Mouse (Mus musculus) hindbrain, postnatal 0 days (tissue): ENCODE data around the gene Nsl1. TPM values are rescaled to one million over a fixed set of nuclear protein-coding genes. Genes with fewer than 3 reads are reported as not detected.

Experiments used
- ATAC-seq: fragments of 200-750 bp; cut with Nextera tagmentation; 2 replicates; pipeline ENCODE4 v1.8.0; 2017; ENCODE audit warnings: mild to moderate bottlenecking, moderate TSS enrichment, moderate library complexity
- DNase-seq: peaks from one replicate; pipeline ENCODE4 v3.0.0-alpha.2; 2015; ENCODE audit warnings: low spot score
- H3K27ac ChIP-seq: fragments of 300-500 bp; sonication (generic); 2 replicates; pipeline ENCODE4 v1.5.1; 2014; ENCODE audit warnings: mild to moderate bottlenecking
- H3K27me3 ChIP-seq: fragments of 300-500 bp; sonication (generic); 2 replicates; pipeline ENCODE4 v1.6.1; 2014; ENCODE audit warnings: low read length, mixed read lengths; ENCODE audit not compliant: insufficient read depth
- H3K36me3 ChIP-seq: fragments of 300-500 bp; sonication (generic); 2 replicates; pipeline ENCODE4 v1.6.1; 2014; ENCODE audit warnings: low read length, mixed read lengths; ENCODE audit not compliant: insufficient read depth
- H3K4me1 ChIP-seq: fragments of 300-500 bp; sonication (generic); 2 replicates; pipeline ENCODE4 v1.6.1; 2014; ENCODE audit warnings: antibody characterized with exemption, low read length, mixed read lengths; ENCODE audit not compliant: insufficient read depth
- H3K4me2 ChIP-seq: fragments of 300-500 bp; sonication (generic); 2 replicates; pipeline ENCODE4 v1.6.1; 2014; ENCODE audit warnings: low read depth, mild to moderate bottlenecking, low read length, moderate library complexity, mixed read lengths
- H3K4me3 ChIP-seq: fragments of 300-500 bp; sonication (generic); 2 replicates; pipeline ENCODE4 v1.5.1; 2014; ENCODE audit warnings: low read length
- H3K9ac ChIP-seq: fragments of 300-500 bp; sonication (generic); replicated peaks from 2 replicates; pipeline ENCODE4 v1.6.1; 2014; ENCODE audit warnings: mild to moderate bottlenecking, low read length, moderate library complexity, mixed read lengths
- H3K9me3 ChIP-seq: fragments of 300-500 bp; sonication (generic); 2 replicates; pipeline ENCODE4 v1.6.1; 2016; ENCODE audit warnings: low read length, mixed read lengths
- CTCF ChIP-seq: IDR thresholded peaks from 2 replicates; pipeline ENCODE4 v1.5.1; 2016; ENCODE audit warnings: antibody characterized with exemption, control low read depth, low read depth
- WGBS: fragments of 180-500 bp; shearing (Covaris S2); extraction: QIAGEN DNeasy Blood & Tissue Kit; methylation state at CpG from one replicate; pipeline ENCODE4 v1.1.7; 2014; 5-methylcytosine and 5-hydroxymethylcytosine counted together
- polyA plus RNA-seq: library from polyadenylated mRNA; unstranded; fragments of >200 nt; fragmentation: Nextera tagmentation; extraction: Ambion mirVana; gene quantifications from 2 replicates; pipeline ENCODE4 v1.2.1, GENCODE M21; 2015
- total RNA-seq: library from RNA; depleted of rRNA; stranded (reverse); fragments of >200 nt; gene quantifications from 2 replicates; pipeline ENCODE4 v1.2.3, GENCODE M21; 2014

Nsl1 gene
- total and polyA plus RNA-seq, 2 experiments from 2014 or later: 1.2 to 3.2 TPM

- no peak for TF ChIP-seq CTCF
- DNase-seq (no peak), ATAC-seq (no peak)
- no peaks in the 10 kb centered on the region for H3K9me3 ChIP-seq
- no peak overlapping the region for H3K27ac ChIP-seq
- no peak overlapping the region for H3K9ac ChIP-seq
- no peak overlapping the region for H3K4me3 ChIP-seq
- no peaks in the 10 kb centered on the region for H3K4me1 ChIP-seq
- WGBS: 93% methylated on average over 8 of the region's 8 CpGs
- H3K4me2 ChIP-seq: no peak overlapping the region
- no peaks in the 10 kb centered on the region; the same call in 1 of the 2 replicates for H3K36me3 ChIP-seq
- no peaks in the 10 kb centered on the region for H3K27me3 ChIP-seq
Measured at GRCm38 (mm10) chr1:191083230-191083629, 20.4 kb downstream of the Nsl1 start.

- ATAC-seq (no peak), DNase-seq (peak; percentile 68)
- 70% methylated on average over 5 of the region's 5 CpGs for WGBS
- Histone ChIP-seq H3K27me3 (no peaks in the 10 kb centered on the region), H3K9ac (no peak overlapping the region), H3K4me2 (no peak overlapping the region), H3K9me3 (no peaks in the 10 kb centered on the region), H3K36me3 (no peaks in the 10 kb centered on the region; the same call in 1 of the 2 replicates), H3K4me1 (no peaks in the 10 kb centered on the region), H3K27ac (no peak overlapping the region), H3K4me3 (no peak overlapping the region)
- peak; percentile 73 for TF ChIP-seq CTCF
Measured at GRCm38 (mm10) chr1:191084951-191085559, 22.2 kb downstream of the Nsl1 start.

GRCm38 (mm10) chr1:191085597-191085996 lies 22.8 kb downstream of the Nsl1 start:
- Histone ChIP-seq H3K27ac (no peak overlapping the region), H3K27me3 (no peaks in the 10 kb centered on the region), H3K4me3 (no peak overlapping the region), H3K9ac (no peak overlapping the region), H3K9me3 (no peaks in the 10 kb centered on the region), H3K4me1 (no peaks in the 10 kb centered on the region), H3K4me2 (no peak overlapping the region), H3K36me3 (no peaks in the 10 kb centered on the region; the same call in 1 of the 2 replicates)
- ATAC-seq (no peak), DNase-seq (no peak)
- no peak for TF ChIP-seq CTCF
- 71% methylated on average over 12 of the region's 12 CpGs for WGBS

GRCm38 (mm10) chr1:191086304-191086878 lies 23.6 kb downstream of the Nsl1 start:
- DNase-seq (no peak), ATAC-seq (no peak)
- Histone ChIP-seq H3K4me3 (no peak overlapping the region), H3K9ac (no peak overlapping the region), H3K4me1 (no peaks in the 10 kb centered on the region), H3K27me3 (no peaks in the 10 kb centered on the region), H3K27ac (no peak overlapping the region), H3K4me2 (no peak overlapping the region), H3K36me3 (no peaks in the 10 kb centered on the region; the same call in 1 of the 2 replicates), H3K9me3 (no peaks in the 10 kb centered on the region)
- TF ChIP-seq CTCF: no peak
- WGBS: 90% methylated on average over 7 of the region's 7 CpGs

GRCm38 (mm10) chr1:191086960-191087359 lies 24.1 kb downstream of the Nsl1 start:
- Histone ChIP-seq H3K27ac (no peak overlapping the region), H3K9ac (no peak overlapping the region), H3K4me2 (no peak overlapping the region), H3K36me3 (no peaks in the 10 kb centered on the region; the same call in 1 of the 2 replicates), H3K27me3 (no peaks in the 10 kb centered on the region), H3K9me3 (no peaks in the 10 kb centered on the region), H3K4me3 (no peak overlapping the region), H3K4me1 (no peaks in the 10 kb centered on the region)
- no peak for ATAC-seq
- no peak for DNase-seq
- no peak for TF ChIP-seq CTCF
- 74% methylated on average over 8 of the region's 8 CpGs for WGBS

GRCm38 (mm10) chr1:191087955-191088354 lies 25.1 kb downstream of the Nsl1 start:
- TF ChIP-seq CTCF: no peak
- H3K27me3 ChIP-seq: no peaks in the 10 kb centered on the region
- no peak overlapping the region for H3K4me2 ChIP-seq
- ATAC-seq (no peak), DNase-seq (no peak)
- H3K9ac ChIP-seq: no peak overlapping the region
- no peak overlapping the region for H3K4me3 ChIP-seq
- H3K9me3 ChIP-seq: no peaks in the 10 kb centered on the region
- no peak overlapping the region for H3K27ac ChIP-seq
- no peaks in the 10 kb centered on the region for H3K36me3 ChIP-seq
- no peaks in the 10 kb centered on the region for H3K4me1 ChIP-seq
- WGBS: 89% methylated on average over 5 of the region's 5 CpGs

GRCm38 (mm10) chr1:191089355-191089754 lies 26.5 kb downstream of the Nsl1 start:
- WGBS: 81% methylated on average over 6 of the region's 6 CpGs
- no peaks in the 10 kb centered on the region for H3K36me3 ChIP-seq
- DNase-seq (no peak), ATAC-seq (no peak)
- no peak for TF ChIP-seq CTCF
- no peak overlapping the region for H3K4me2 ChIP-seq
- H3K27me3 ChIP-seq: no peaks in the 10 kb centered on the region
- no peaks in the 10 kb centered on the region for H3K9me3 ChIP-seq
- no peak overlapping the region for H3K9ac ChIP-seq
- no peaks in the 10 kb centered on the region for H3K4me1 ChIP-seq
- H3K27ac ChIP-seq: no peak overlapping the region
- H3K4me3 ChIP-seq: no peak overlapping the region
